In the genomic region with DNA sequence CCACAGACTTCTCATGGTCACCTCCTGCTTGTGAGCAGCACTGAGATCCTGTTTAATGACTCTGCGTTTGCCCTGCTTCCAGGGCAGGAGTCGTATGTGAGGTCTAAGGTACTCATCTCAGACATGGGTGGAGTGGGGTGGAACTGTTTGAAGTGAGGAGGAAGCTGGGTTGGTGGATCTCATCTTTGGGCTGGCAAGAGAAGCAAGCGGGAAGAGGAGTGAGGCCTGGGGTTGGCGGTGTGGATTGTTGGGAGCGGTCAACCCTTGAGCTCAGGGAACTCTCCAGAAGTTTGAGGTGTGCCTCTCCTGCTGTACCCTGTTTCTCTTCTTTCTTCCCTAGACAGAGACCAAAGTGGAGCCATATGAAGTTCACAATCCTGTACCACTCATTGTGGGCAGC, we compare ENCODE assay signal across 25 mouse cellular contexts. TPM values are rescaled to one million over a fixed set of nuclear protein-coding genes. Genes with fewer than 3 reads are reported as not detected.
"Had no signal": no experiment of that assay in that cellular context is flagged by ENCODE, and none has a peak within 500 bp of the region (broad histone marks: within the 10 kb centered on the region; RNA-seq: fewer than 3 reads in every experiment).

No protein-coding gene starts in this region.

- ATAC-seq: intestine, embryonic 15.5 days; midbrain, embryonic 15.5 days had no signal

- H3K9me3 ChIP-seq: intestine, embryonic 15.5 days; kidney, embryonic 15.5 days; limb, embryonic 12.5 days; limb, embryonic 15.5 days; lung, embryonic 15.5 days; midbrain, embryonic 12.5 days; midbrain, embryonic 15.5 days; neural tube, embryonic 12.5 days; neural tube, embryonic 15.5 days had no signal

- H3K4me3 ChIP-seq: intestine, embryonic 15.5 days; kidney, embryonic 15.5 days; limb, embryonic 12.5 days; limb, embryonic 15.5 days; lung, embryonic 15.5 days; midbrain, embryonic 12.5 days; midbrain, embryonic 15.5 days; neural tube, embryonic 12.5 days; neural tube, embryonic 15.5 days had no signal

- H3K4me2 ChIP-seq: intestine, embryonic 15.5 days; kidney, embryonic 15.5 days; limb, embryonic 12.5 days; limb, embryonic 15.5 days; lung, embryonic 15.5 days; midbrain, embryonic 12.5 days; midbrain, embryonic 15.5 days; neural tube, embryonic 12.5 days; neural tube, embryonic 15.5 days had no signal

- H3K27me3 ChIP-seq: intestine, embryonic 15.5 days; kidney, embryonic 15.5 days; limb, embryonic 15.5 days; lung, embryonic 15.5 days; midbrain, embryonic 12.5 days; midbrain, embryonic 15.5 days; neural tube, embryonic 12.5 days; neural tube, embryonic 15.5 days had no signal

- H3K4me1 ChIP-seq: intestine, embryonic 15.5 days; kidney, embryonic 15.5 days; limb, embryonic 12.5 days; limb, embryonic 15.5 days; lung, embryonic 15.5 days; midbrain, embryonic 12.5 days; midbrain, embryonic 15.5 days; neural tube, embryonic 12.5 days; neural tube, embryonic 15.5 days had no signal

- H3K9ac ChIP-seq: intestine, embryonic 15.5 days; kidney, embryonic 15.5 days; limb, embryonic 12.5 days; limb, embryonic 15.5 days; liver, embryonic 14.5 days; lung, embryonic 15.5 days; midbrain, embryonic 12.5 days; midbrain, embryonic 15.5 days; neural tube, embryonic 12.5 days; neural tube, embryonic 15.5 days had no signal

- H3K36me3 ChIP-seq: intestine, embryonic 15.5 days; kidney, embryonic 15.5 days; limb, embryonic 12.5 days; limb, embryonic 15.5 days; lung, embryonic 15.5 days; midbrain, embryonic 12.5 days; midbrain, embryonic 15.5 days; neural tube, embryonic 12.5 days; neural tube, embryonic 15.5 days had no signal

- DNase-seq: kidney, adult 11 months; kidney, adult 8-10 months; kidney, postnatal 10 days; kidney, postnatal 36 days; layer of hippocampus, postnatal 36 days; left cerebral cortex, postnatal 4 days; lung, postnatal 14 days; retina, postnatal 1 day; right cerebral cortex, postnatal 25 days; thymus, postnatal 25 days had no signal

- H3K27ac ChIP-seq: intestine, embryonic 15.5 days; kidney, embryonic 15.5 days; limb, embryonic 12.5 days; limb, embryonic 15.5 days; liver, embryonic 14.5 days; lung, embryonic 15.5 days; macrophage; midbrain, embryonic 12.5 days; midbrain, embryonic 15.5 days; neural tube, embryonic 12.5 days; neural tube, embryonic 15.5 days had no signal

RNA-seq across cellular contexts. Expression of a gene that starts 13.0 kb away (rescaled TPM):
- total RNA-seq: layer of hippocampus, postnatal 10 days had no signal
- polyA plus RNA-seq: limb, embryonic 12.5 days; neural tube, embryonic 12.5 days; stomach, embryonic 14.5 days had no signal

RNA-seq across cellular contexts. Expression of a gene that starts 37.8 kb away (rescaled TPM):
- total RNA-seq: left cerebral cortex, postnatal 14 days had no signal
- polyA plus RNA-seq: intestine, embryonic 15.5 days; kidney, embryonic 15.5 days; limb, embryonic 12.5 days; limb, embryonic 15.5 days; midbrain, embryonic 12.5 days; midbrain, embryonic 15.5 days; neural tube, embryonic 12.5 days; stomach, embryonic 14.5 days had no signal

RNA-seq across cellular contexts. Expression of a gene that starts 53.9 kb away (rescaled TPM):
- total RNA-seq: layer of hippocampus, postnatal 10 days; layer of hippocampus, postnatal 36 days; left cerebral cortex, postnatal 4 days had no signal
- polyA plus RNA-seq: intestine, embryonic 15.5 days; kidney, embryonic 15.5 days; limb, embryonic 12.5 days; limb, embryonic 15.5 days; lung, embryonic 15.5 days; midbrain, embryonic 12.5 days; midbrain, embryonic 15.5 days; neural tube, embryonic 12.5 days; neural tube, embryonic 15.5 days; stomach, embryonic 14.5 days; thymus, postnatal 0 days had no signal
